Mouse (Mus musculus) layer of hippocampus, adult 11-12 months (tissue): ENCODE measurements around the gene Slc9b1.
A peak's percentile ranks its signal among the peaks of the same experiment; 100 is the strongest.

ENCODE experiments used
- DNase-seq: peaks from one replicate; pipeline ENCODE4 v3.0.0; 2022; ENCODE audit warnings: low spot score

Gene Slc9b1

GRCm38 (mm10) chr3:135393186-135393585, 45.4 kb downstream of the Slc9b1 start:
- no peak for DNase-seq

- DNase-seq: no peak
Observed at GRCm38 (mm10) chr3:135395085-135395484, 47.3 kb downstream of the Slc9b1 start.

- no peak for DNase-seq
Observed at GRCm38 (mm10) chr3:135396081-135396480, 48.3 kb downstream of the Slc9b1 start.

- no peak for DNase-seq
Observed at GRCm38 (mm10) chr3:135397112-135397511, 49.3 kb downstream of the Slc9b1 start.

GRCm38 (mm10) chr3:135402201-135402658, 54.4 kb downstream of the Slc9b1 start:
- peak; percentile 86 for DNase-seq

GRCm38 (mm10) chr3:135403211-135403610, 55.4 kb downstream of the Slc9b1 start:
- DNase-seq: no peak

GRCm38 (mm10) chr3:135403856-135404255, 56.0 kb downstream of the Slc9b1 start:
- no peak for DNase-seq

- DNase-seq: no peak
Observed at GRCm38 (mm10) chr3:135404599-135404998, 56.8 kb downstream of the Slc9b1 start.

- no peak for DNase-seq
Observed at GRCm38 (mm10) chr3:135407351-135407750, 59.5 kb downstream of the Slc9b1 start.

GRCm38 (mm10) chr3:135409219-135409618, 61.4 kb downstream of the Slc9b1 start:
- DNase-seq: no peak

- DNase-seq: no peak
Observed at GRCm38 (mm10) chr3:135411056-135411455, 63.2 kb downstream of the Slc9b1 start.

GRCm38 (mm10) chr3:135411824-135412223, 64.0 kb downstream of the Slc9b1 start:
- DNase-seq: no peak

GRCm38 (mm10) chr3:135417245-135417644, 69.4 kb downstream of the Slc9b1 start:
- DNase-seq: no peak

GRCm38 (mm10) chr3:135417799-135418198, 70.0 kb downstream of the Slc9b1 start:
- no peak for DNase-seq

GRCm38 (mm10) chr3:135420542-135421309, 72.9 kb downstream of the Slc9b1 start:
- DNase-seq: no peak

- DNase-seq: no peak
Observed at GRCm38 (mm10) chr3:135421310-135421594, 73.4 kb downstream of the Slc9b1 start.

- no peak for DNase-seq
Observed at GRCm38 (mm10) chr3:135422232-135422855, 74.5 kb downstream of the Slc9b1 start.

GRCm38 (mm10) chr3:135422856-135423607, 75.2 kb downstream of the Slc9b1 start:
- peak; percentile 81 for DNase-seq

GRCm38 (mm10) chr3:135423608-135424212, 75.9 kb downstream of the Slc9b1 start, which contains the start of gene Cisd2:
Cisd2 (minus strand) TSS chr3:135423925.
- DNase-seq: no peak

GRCm38 (mm10) chr3:135436901-135437616, 89.2 kb downstream of the Slc9b1 start:
- DNase-seq: no peak

GRCm38 (mm10) chr3:135437758-135438495, 90.1 kb downstream of the Slc9b1 start, which contains the start of gene Ube2d3:
Ube2d3 (plus strand) TSS chr3:135438149.
- peak; percentile 99 for DNase-seq
